Mouse (Mus musculus) testis, adult 2 months (tissue): ENCODE data around the gene Fam13a.

Experiments
- CTCF ChIP-seq: fragments of 200-500 bp; IDR thresholded peaks from 2 replicates; pipeline ENCODE4 v1.5.1; 2012; ENCODE audit warnings: low read depth, mild to moderate bottlenecking, inconsistent platforms, low read length, moderate library complexity; ENCODE audit not compliant: control insufficient read depth, insufficient read depth, insufficient replicate concordance
- POLR2A ChIP-seq: fragments of 200-500 bp; IDR thresholded peaks from 2 replicates; pipeline ENCODE4 v1.6.1; 2012; ENCODE audit warnings: low read depth, mild to moderate bottlenecking, inconsistent platforms, low read length, moderate library complexity; ENCODE audit not compliant: control insufficient read depth

DNA sequence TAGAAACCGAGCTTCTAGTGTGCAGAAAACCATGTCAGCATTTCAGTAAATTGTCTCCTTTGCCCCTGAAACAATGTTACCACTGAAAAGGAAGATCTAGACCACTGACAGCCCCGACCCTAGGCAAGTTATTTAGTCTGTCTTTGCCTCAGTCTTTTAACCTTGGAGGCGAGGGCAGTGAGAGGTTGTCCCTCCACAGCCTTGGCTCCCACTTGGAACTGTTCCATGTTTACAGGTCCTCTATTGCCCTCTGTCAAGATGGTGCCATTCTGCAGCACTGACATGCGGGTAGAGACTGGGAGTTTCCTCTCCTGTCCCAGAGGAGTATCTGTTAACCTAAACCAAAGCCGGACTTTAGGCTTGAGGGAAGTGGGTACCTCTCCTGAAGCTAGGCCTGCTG lies 111.5 kb downstream of the Fam13a start:
- no peak for TF ChIP-seq CTCF
- TF ChIP-seq POLR2A: no peak
